Comparison of ENCODE assay signal across 8 mouse cellular contexts in the genomic region with DNA sequence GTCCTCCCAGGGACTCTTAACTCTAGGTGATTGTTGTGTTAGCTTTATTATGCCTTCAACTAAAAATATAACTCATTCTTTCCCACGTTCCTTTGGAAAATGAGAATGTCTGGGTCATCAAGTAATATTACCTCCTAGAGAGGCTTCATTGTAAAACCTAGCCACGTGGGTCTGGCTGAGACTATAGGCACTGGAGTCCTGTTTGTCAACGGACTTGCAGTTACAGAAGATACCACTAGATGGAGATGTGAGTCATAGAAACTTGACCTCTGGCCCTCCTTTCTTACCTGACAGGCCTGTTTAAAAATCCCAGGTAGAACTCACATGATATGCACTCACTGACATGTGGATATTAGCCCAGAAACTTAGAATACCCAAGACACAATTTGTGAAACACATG.
DNase-seq lines count a peak whose midpoint lies in the region; ATAC-seq and TF ChIP-seq lines count a peak whose summit lies in the region.

No protein-coding gene starts in this region.

- no peak for ATAC-seq in forebrain, postnatal 0 days
- no peak for ATAC-seq in forebrain, embryonic 12.5 days (ENCODE audit: low FRiP score)
- peak; percentile 53 to 72; a peak in 1 of 4 replicates for ATAC-seq in hematopoietic stem cell, adult 5-6 weeks (replicated peaks in 1 of 2; ENCODE audit: insufficient read depth in 1 of 2, low FRiP score in 2 of 2, low TSS enrichment in 1 of 2, low read depth in 1 of 2, poor library complexity in 2 of 2, severe bottlenecking in 2 of 2)

- H3K27ac ChIP-seq in forebrain, postnatal 0 days (ENCODE audit: low read depth, low read length), result no peak overlapping the region
- no peak overlapping the region for H3K27ac ChIP-seq in forebrain, embryonic 12.5 days

- no peaks in the 10 kb centered on the region for H3K36me3 ChIP-seq in forebrain, postnatal 0 days (ENCODE audit: insufficient read depth)
- H3K36me3 ChIP-seq in forebrain, embryonic 12.5 days (replicated peaks), result no peaks in the 10 kb centered on the region

- 12% methylated on average over 3 of the region's 3 CpGs for WGBS in forebrain, postnatal 0 days
- WGBS in forebrain, embryonic 12.5 days, result 7% methylated on average over 3 of the region's 3 CpGs

- DNase-seq in forebrain, postnatal 0 days, result no peak
- DNase-seq in thymus, postnatal 0 days (ENCODE audit: low spot score), result peak; percentile 53
- DNase-seq in thymus, postnatal 36 days, result no peak
- DNase-seq in right cerebral cortex, postnatal 25 days, result no peak
- DNase-seq in layer of hippocampus, postnatal 14 days (ENCODE audit: low spot score in 2 of 2), result no peak
- no peak for DNase-seq in right cerebral cortex, adult 2 months (ENCODE audit: low spot score in 2 of 2)

- H3K9ac ChIP-seq in forebrain, postnatal 0 days, result no peak overlapping the region
- no peak overlapping the region for H3K9ac ChIP-seq in forebrain, embryonic 12.5 days

- no peaks in the 10 kb centered on the region for H3K27me3 ChIP-seq in forebrain, postnatal 0 days (ENCODE audit: insufficient read depth, low read length)
- no peaks in the 10 kb centered on the region for H3K27me3 ChIP-seq in forebrain, embryonic 12.5 days

- no peak overlapping the region for H3K4me2 ChIP-seq in forebrain, postnatal 0 days (ENCODE audit: low read depth)
- H3K4me2 ChIP-seq in forebrain, embryonic 12.5 days, result no peak overlapping the region

- peak; percentile 49 for TF ChIP-seq CTCF in forebrain, postnatal 0 days (IDR thresholded peaks at IDR 0.05; ENCODE audit: low read depth)

- no peaks in the 10 kb centered on the region for H3K4me1 ChIP-seq in forebrain, postnatal 0 days (ENCODE audit: insufficient read depth)
- H3K4me1 ChIP-seq in forebrain, embryonic 12.5 days, result no peaks in the 10 kb centered on the region

- H3K9me3 ChIP-seq in forebrain, postnatal 0 days (ENCODE audit: low read length), result no peaks in the 10 kb centered on the region
- no peaks in the 10 kb centered on the region for H3K9me3 ChIP-seq in forebrain, embryonic 12.5 days

- no peak overlapping the region for H3K4me3 ChIP-seq in forebrain, postnatal 0 days (ENCODE audit: low read depth, low read length)
- no peak overlapping the region for H3K4me3 ChIP-seq in forebrain, embryonic 12.5 days (replicated peaks)

Comparison
In these comparisons a context has a peak if more than half of its experiments do, and no peak if none do; other contexts are left out.
1. ATAC-seq: peak in hematopoietic stem cell, adult 5-6 weeks (2 of 2); none in forebrain, postnatal 0 days (single experiment) and forebrain, embryonic 12.5 days (single experiment).